In the genomic region with DNA sequence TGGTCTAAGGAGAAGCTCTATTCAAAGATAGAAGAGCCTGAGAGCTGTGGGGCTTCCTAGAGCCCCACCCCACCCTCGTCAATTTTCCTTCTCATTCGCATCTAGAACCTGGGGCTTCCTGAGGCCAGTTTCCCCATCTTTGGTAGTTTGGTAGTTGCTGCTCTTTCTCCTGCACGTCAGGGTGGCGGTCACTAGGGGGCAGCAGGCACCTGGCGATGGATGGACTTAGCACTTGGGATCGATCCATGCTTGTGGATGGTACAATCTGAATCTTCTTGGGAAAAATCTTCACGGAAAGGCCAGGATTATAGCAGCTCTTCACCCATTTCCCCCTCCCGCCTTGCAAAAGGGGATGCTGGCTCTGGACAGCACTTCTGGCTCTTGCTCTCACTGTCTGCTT, we compare ENCODE assay signal across 9 mouse cellular contexts. TPM values are rescaled to one million over a fixed set of nuclear protein-coding genes. Genes with fewer than 3 reads are reported as not detected.
DNase-seq lines count a peak whose midpoint lies in the region; ATAC-seq lines count a peak whose summit lies in the region.
"Had no signal": no experiment of that assay in that cellular context is flagged by ENCODE, and none has a peak within 500 bp of the region (broad histone marks: within the 10 kb centered on the region; RNA-seq: fewer than 3 reads in every experiment).

No protein-coding gene starts in this region.

- H3K36me3 ChIP-seq in forebrain, embryonic 14.5 days (ENCODE audit: control insufficient read depth, insufficient read depth, low read length): peaks cover 61% of the 10 kb centered on the region
- peaks cover 61% of the 10 kb centered on the region for H3K36me3 ChIP-seq in forebrain, embryonic 12.5 days (replicated peaks)
- H3K36me3 ChIP-seq in midbrain, embryonic 10.5 days: peaks cover 66% of the 10 kb centered on the region
- H3K36me3 ChIP-seq in midbrain, embryonic 13.5 days: peaks cover 69% of the 10 kb centered on the region

- no peaks in the 10 kb centered on the region for H3K27me3 ChIP-seq in forebrain, embryonic 14.5 days (replicated peaks; ENCODE audit: control insufficient read depth, insufficient read depth, low read length)
- peaks cover 25% of the 10 kb centered on the region for H3K27me3 ChIP-seq in forebrain, embryonic 12.5 days
- peaks cover 17% of the 10 kb centered on the region; the same call in 1 of the 2 replicates for H3K27me3 ChIP-seq in midbrain, embryonic 10.5 days (ENCODE audit: low read depth, poor library complexity, severe bottlenecking)
- no peaks in the 10 kb centered on the region for H3K27me3 ChIP-seq in midbrain, embryonic 13.5 days

- no peak overlapping the region for H3K4me2 ChIP-seq in forebrain, embryonic 14.5 days (ENCODE audit: low read length)
- no peak overlapping the region for H3K4me2 ChIP-seq in forebrain, embryonic 12.5 days
- H3K4me2 ChIP-seq in midbrain, embryonic 13.5 days (replicated peaks): no peak overlapping the region

- peak; percentile 60 for DNase-seq in forebrain, embryonic 14.5 days (ENCODE audit: low spot score)
- peak; percentile 64 for DNase-seq in midbrain, embryonic 10.5 days (ENCODE audit: low spot score)
- peak; percentile 78 for DNase-seq in ZHBTc4 (ENCODE audit: low read depth, low spot score)
- peak; percentile 70 for DNase-seq in embryo, embryonic 9.5 days (ENCODE audit: extremely low spot score)
- DNase-seq in lung, adult 18-20 months: peak; percentile 31 to 44
- peak; percentile 49 for DNase-seq in thymus, postnatal 25 days

- peaks cover 8% of the 10 kb centered on the region; the same call in 1 of the 2 replicates for H3K4me1 ChIP-seq in forebrain, embryonic 14.5 days (ENCODE audit: control insufficient read depth, insufficient read depth, low read length)
- peaks cover 16% of the 10 kb centered on the region for H3K4me1 ChIP-seq in forebrain, embryonic 12.5 days
- peaks cover 29% of the 10 kb centered on the region for H3K4me1 ChIP-seq in midbrain, embryonic 10.5 days
- peaks cover 22% of the 10 kb centered on the region for H3K4me1 ChIP-seq in midbrain, embryonic 13.5 days (replicated peaks)

- no peak overlapping the region for H3K27ac ChIP-seq in forebrain, embryonic 14.5 days (ENCODE audit: low read depth, low read length)
- H3K27ac ChIP-seq in forebrain, embryonic 12.5 days: no peak overlapping the region
- no peak overlapping the region for H3K27ac ChIP-seq in midbrain, embryonic 10.5 days (replicated peaks)
- H3K27ac ChIP-seq in midbrain, embryonic 13.5 days: no peak overlapping the region

- H3K9ac ChIP-seq in forebrain, embryonic 14.5 days (ENCODE audit: low read length): no peak overlapping the region
- no peak overlapping the region for H3K9ac ChIP-seq in forebrain, embryonic 12.5 days
- H3K9ac ChIP-seq in midbrain, embryonic 13.5 days (replicated peaks): no peak overlapping the region

- no peak for ATAC-seq in forebrain, embryonic 14.5 days
- ATAC-seq in forebrain, embryonic 12.5 days (ENCODE audit: low FRiP score): no peak
- ATAC-seq in midbrain, embryonic 13.5 days: no peak

- H3K4me3 ChIP-seq in forebrain, embryonic 14.5 days (ENCODE audit: low read depth, low read length): no peak overlapping the region
- H3K4me3 ChIP-seq in forebrain, embryonic 12.5 days (replicated peaks): no peak overlapping the region
- H3K4me3 ChIP-seq in midbrain, embryonic 10.5 days: no peak overlapping the region
- H3K4me3 ChIP-seq in midbrain, embryonic 13.5 days (replicated peaks): no peak overlapping the region
- H3K4me3 ChIP-seq: myocyte had no signal

- no peaks in the 10 kb centered on the region for H3K9me3 ChIP-seq in forebrain, embryonic 14.5 days (replicated peaks; ENCODE audit: control insufficient read depth, low read length)
- no peaks in the 10 kb centered on the region for H3K9me3 ChIP-seq in forebrain, embryonic 12.5 days
- H3K9me3 ChIP-seq in midbrain, embryonic 10.5 days (replicated peaks): no peaks in the 10 kb centered on the region
- no peaks in the 10 kb centered on the region for H3K9me3 ChIP-seq in midbrain, embryonic 13.5 days

- 11% methylated on average over 8 of the region's 8 CpGs for WGBS in forebrain, embryonic 14.5 days
- 13% methylated on average over 8 of the region's 8 CpGs for WGBS in forebrain, embryonic 12.5 days
- WGBS in midbrain, embryonic 10.5 days: 16% methylated on average over 8 of the region's 8 CpGs
- 11% methylated on average over 8 of the region's 8 CpGs for WGBS in midbrain, embryonic 13.5 days

RNA-seq across cellular contexts. Expression of a gene that starts 34.1 kb away (rescaled TPM):
- 0.55 and 0.85 TPM in 2 replicates for polyA plus RNA-seq in forebrain, embryonic 14.5 days (2014; fragmentation: Nextera tagmentation; extraction: Ambion mirVana)
- polyA plus RNA-seq in forebrain, embryonic 12.5 days (2016; fragmentation: Nextera tagmentation; extraction: Ambion mirVana): 2.1 and 2.9 TPM in 2 replicates
- polyA plus RNA-seq in midbrain, embryonic 10.5 days (2016; fragmentation: Nextera tagmentation; extraction: Ambion mirVana): 1.4 and 1.5 TPM in 2 replicates
- 2.9 and 3.4 TPM in 2 replicates for polyA plus RNA-seq in midbrain, embryonic 13.5 days (2015; fragmentation: Nextera tagmentation; extraction: Ambion mirVana)

RNA-seq across cellular contexts. Expression of a gene that starts 58.6 kb away (rescaled TPM):
- polyA plus RNA-seq in forebrain, embryonic 14.5 days (2014; fragmentation: Nextera tagmentation; extraction: Ambion mirVana): 30.0 and 37.1 TPM in 2 replicates
- polyA plus RNA-seq in forebrain, embryonic 12.5 days (2016; fragmentation: Nextera tagmentation; extraction: Ambion mirVana): 49.4 and 56.7 TPM in 2 replicates
- polyA plus RNA-seq in midbrain, embryonic 10.5 days (2016; fragmentation: Nextera tagmentation; extraction: Ambion mirVana): 24.6 and 38.7 TPM in 2 replicates
- 53.2 and 54.4 TPM in 2 replicates for polyA plus RNA-seq in midbrain, embryonic 13.5 days (2015; fragmentation: Nextera tagmentation; extraction: Ambion mirVana)
